Comparison of ENCODE assay signal across 8 mouse cellular contexts in genomic region chr9:66505141-66505917, GRCm38 (mm10). TPM values are rescaled to one million over a fixed set of nuclear protein-coding genes. Genes with fewer than 3 reads are reported as not detected.
DNase-seq lines count a peak whose midpoint lies in the region; ATAC-seq lines count a peak whose summit lies in the region.

No protein-coding gene starts in this region.

- DNase-seq in forebrain, embryonic 14.5 days (ENCODE audit: low spot score) = no peak
- peak; percentile 41 for DNase-seq in lung, postnatal 36 days
- DNase-seq in thymus, postnatal 25 days = peak; percentile 73
- no peak for DNase-seq in adrenal gland, adult 18-20 months (ENCODE audit: low spot score in 2 of 2)
- no peak for DNase-seq in gastrocnemius, adult 18-20 months (ENCODE audit: low spot score)
- DNase-seq in layer of hippocampus, postnatal 14 days (ENCODE audit: low spot score in 2 of 2) = no peak

- H3K27ac ChIP-seq in midbrain, embryonic 12.5 days (replicated peaks) = peak overlapping the region; percentile 67
- H3K27ac ChIP-seq in midbrain, embryonic 16.5 days (ENCODE audit: low read length) = no peak overlapping the region
- peak overlapping the region; percentile 90 for H3K27ac ChIP-seq in forebrain, embryonic 14.5 days (ENCODE audit: low read depth, low read length)

- no peak overlapping the region for H3K9ac ChIP-seq in midbrain, embryonic 12.5 days (replicated peaks)
- H3K9ac ChIP-seq in midbrain, embryonic 16.5 days (ENCODE audit: low read depth, low read length) = no peak overlapping the region
- H3K9ac ChIP-seq in forebrain, embryonic 14.5 days (ENCODE audit: low read length) = peak overlapping the region; percentile 32; the same call in 1 of the 2 replicates

- peaks cover 40% of the 10 kb centered on the region for H3K4me1 ChIP-seq in midbrain, embryonic 12.5 days
- no peaks in the 10 kb centered on the region; the same call in 1 of the 2 replicates for H3K4me1 ChIP-seq in midbrain, embryonic 16.5 days (ENCODE audit: control insufficient read depth, insufficient read depth, low read length)
- H3K4me1 ChIP-seq in forebrain, embryonic 14.5 days (ENCODE audit: control insufficient read depth, insufficient read depth, low read length) = peaks cover 23% of the 10 kb centered on the region

- peaks cover 79% of the 10 kb centered on the region for H3K36me3 ChIP-seq in midbrain, embryonic 12.5 days
- peaks cover 38% of the 10 kb centered on the region for H3K36me3 ChIP-seq in midbrain, embryonic 16.5 days (ENCODE audit: control insufficient read depth, insufficient read depth, low read length)
- peaks cover 78% of the 10 kb centered on the region for H3K36me3 ChIP-seq in forebrain, embryonic 14.5 days (ENCODE audit: control insufficient read depth, insufficient read depth, low read length)

- H3K27me3 ChIP-seq in midbrain, embryonic 12.5 days = no peaks in the 10 kb centered on the region
- no peaks in the 10 kb centered on the region for H3K27me3 ChIP-seq in midbrain, embryonic 16.5 days (ENCODE audit: control insufficient read depth, insufficient read depth, low read depth, low read length)
- H3K27me3 ChIP-seq in forebrain, embryonic 14.5 days (replicated peaks; ENCODE audit: control insufficient read depth, insufficient read depth, low read length) = no peaks in the 10 kb centered on the region

- ATAC-seq in midbrain, embryonic 12.5 days (ENCODE audit: low FRiP score, low read depth) = no peak
- no peak for ATAC-seq in midbrain, embryonic 16.5 days
- ATAC-seq in forebrain, embryonic 14.5 days = peak; percentile 40

- no peak overlapping the region for H3K4me2 ChIP-seq in midbrain, embryonic 12.5 days (replicated peaks)
- H3K4me2 ChIP-seq in midbrain, embryonic 16.5 days (ENCODE audit: low read length) = no peak overlapping the region
- H3K4me2 ChIP-seq in forebrain, embryonic 14.5 days (ENCODE audit: low read length) = no peak overlapping the region

- 58% methylated on average over 9 of the region's 9 CpGs for WGBS in midbrain, embryonic 12.5 days
- 51% methylated on average over 9 of the region's 9 CpGs for WGBS in midbrain, embryonic 16.5 days
- WGBS in forebrain, embryonic 14.5 days = 37% methylated on average over 9 of the region's 9 CpGs

- H3K9me3 ChIP-seq in midbrain, embryonic 12.5 days = no peaks in the 10 kb centered on the region
- no peaks in the 10 kb centered on the region for H3K9me3 ChIP-seq in midbrain, embryonic 16.5 days (replicated peaks; ENCODE audit: control insufficient read depth, low read length, poor library complexity, severe bottlenecking)
- no peaks in the 10 kb centered on the region for H3K9me3 ChIP-seq in forebrain, embryonic 14.5 days (replicated peaks; ENCODE audit: control insufficient read depth, low read length)

- no peak overlapping the region for H3K4me3 ChIP-seq in midbrain, embryonic 12.5 days
- H3K4me3 ChIP-seq in midbrain, embryonic 16.5 days (ENCODE audit: low read depth, low read length) = no peak overlapping the region
- no peak overlapping the region for H3K4me3 ChIP-seq in forebrain, embryonic 14.5 days (ENCODE audit: low read depth, low read length)

RNA-seq across cellular contexts. Expression of gene Fbxl22, which starts 9.1 kb away (rescaled TPM):
- 2.0 and 2.5 TPM in 2 replicates for polyA plus RNA-seq in midbrain, embryonic 12.5 days (2016; fragmentation: Nextera tagmentation; extraction: Ambion mirVana)
- polyA plus RNA-seq in midbrain, embryonic 16.5 days (2015; fragmentation: Nextera tagmentation; extraction: Ambion mirVana) = 0.72 and 1.2 TPM in 2 replicates
- 1.3 and 1.9 TPM in 2 replicates for polyA plus RNA-seq in forebrain, embryonic 14.5 days (2014; fragmentation: Nextera tagmentation; extraction: Ambion mirVana)
- under 1 TPM; 0.40 to 0.67 TPM for total RNA-seq in adrenal gland, adult 18-20 months (2021)
- total RNA-seq in gastrocnemius, adult 18-20 months (2021) = 1 to 10 TPM; 2.2 to 2.4 TPM
- total RNA-seq in layer of hippocampus, postnatal 14 days (2021) = under 1 TPM; 0.23 to 0.38 TPM

Comparison
In these comparisons a context has a peak if more than half of its experiments do, and no peak if none do; other contexts are left out.
1. DNase-seq: peak in lung, postnatal 36 days (single experiment) and thymus, postnatal 25 days (single experiment); none in forebrain, embryonic 14.5 days (single experiment), adrenal gland, adult 18-20 months (0 of 2), gastrocnemius, adult 18-20 months (single experiment) and layer of hippocampus, postnatal 14 days (0 of 2).